Mouse (Mus musculus): ENCODE results near the gene Trim37. TPM values are rescaled to one million over a fixed set of nuclear protein-coding genes. Genes with fewer than 3 reads are reported as not detected.
"Not testable (repeated sequence)": the region's sequence is repeated elsewhere in the genome, so short reads cannot be mapped to it uniquely, and the experiment has no call there.

Trim37 gene
- polyA plus RNA-seq, 1 experiment from 2014 or later = 81.8 TPM

GRCm38 (mm10) chr11:87257282-87257681, 130.4 kb downstream of the Trim37 start:
- no peak for ATAC-seq (ENCODE audit: low FRiP score)
- H3K27ac ChIP-seq = no peak overlapping the region
- no peaks in the 10 kb centered on the region for H3K9me3 ChIP-seq (replicated peaks)
- 91% methylated on average over 5 of the region's 5 CpGs for WGBS
- no peaks in the 10 kb centered on the region for H3K36me3 ChIP-seq
- no peak overlapping the region for H3K4me2 ChIP-seq (replicated peaks)
- no peak overlapping the region for H3K9ac ChIP-seq
- no peak overlapping the region for H3K4me3 ChIP-seq
- H3K27me3 ChIP-seq = no peaks in the 10 kb centered on the region
- H3K4me1 ChIP-seq = no peaks in the 10 kb centered on the region

DNA sequence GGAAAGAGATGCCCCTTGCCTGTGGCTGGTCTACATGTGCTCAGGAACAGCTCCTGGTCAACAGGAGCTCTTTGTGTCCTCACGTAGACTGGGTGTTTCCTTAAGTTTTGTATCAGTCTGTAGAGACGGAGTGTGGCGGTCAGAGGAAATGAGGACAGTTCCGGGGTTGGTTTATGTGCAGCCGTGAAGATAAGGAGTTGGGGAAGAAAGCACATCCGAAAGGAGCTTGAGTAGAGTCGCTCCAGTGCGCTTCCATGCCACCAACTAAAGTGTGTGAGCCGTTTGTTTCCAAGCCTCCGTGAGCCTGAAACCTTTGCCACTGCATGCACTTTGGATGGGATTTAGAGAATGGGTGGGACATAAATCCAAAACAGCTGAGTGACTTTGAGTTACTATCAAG, 132.9 kb downstream of the Trim37 start:
- Histone ChIP-seq H3K27me3 (no peaks in the 10 kb centered on the region), H3K36me3 (no peaks in the 10 kb centered on the region), H3K9me3 (replicated peaks) (no peaks in the 10 kb centered on the region), H3K27ac (no peak overlapping the region), H3K4me2 (replicated peaks) (no peak overlapping the region), H3K4me1 (peaks cover 12% of the 10 kb centered on the region), H3K4me3 (no peak overlapping the region), H3K9ac (no peak overlapping the region)
- ATAC-seq (ENCODE audit: low FRiP score) = no peak
- 91% methylated on average over 10 of the region's 10 CpGs for WGBS

DNA sequence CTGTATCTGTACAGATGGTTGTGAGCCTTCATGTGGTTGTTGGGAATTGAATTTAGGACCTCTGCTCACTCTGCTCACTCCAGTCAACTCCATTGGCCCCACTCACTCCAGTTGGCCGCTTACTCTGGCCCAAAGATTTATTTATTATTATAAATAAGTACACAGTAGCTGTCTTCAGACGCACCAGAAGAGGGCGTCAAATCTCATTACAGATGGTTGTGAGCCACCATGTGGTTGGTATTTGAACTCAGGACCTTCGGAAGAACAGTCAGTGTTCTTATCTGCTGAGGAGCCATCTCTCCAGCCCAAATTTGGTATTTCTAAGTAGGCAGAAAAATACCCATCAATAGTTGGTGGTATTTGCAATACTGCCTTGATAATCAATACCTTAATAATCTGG, 134.8 kb downstream of the Trim37 start:
- H3K27ac ChIP-seq; H3K9ac ChIP-seq; H3K4me3 ChIP-seq; H3K27me3 ChIP-seq; H3K4me2 ChIP-seq (replicated peaks); H3K36me3 ChIP-seq; ATAC-seq (ENCODE audit: low FRiP score); H3K9me3 ChIP-seq (replicated peaks): not testable (repeated sequence)
- peaks cover 14% of the 10 kb centered on the region for H3K4me1 ChIP-seq
- WGBS = 73% methylated on average over 4 of the region's 4 CpGs

- H3K9ac ChIP-seq = 0 out of 2 replicates have a peak overlapping the region, but pooled peaks have one; percentile 20
- WGBS = 21% methylated on average over 7 of the region's 7 CpGs
- H3K9me3 ChIP-seq (replicated peaks) = no peaks in the 10 kb centered on the region
- H3K4me1 ChIP-seq = peaks cover 14% of the 10 kb centered on the region
- no peak for ATAC-seq (ENCODE audit: low FRiP score)
- H3K27me3 ChIP-seq = no peaks in the 10 kb centered on the region
- no peaks in the 10 kb centered on the region for H3K36me3 ChIP-seq
- no peak overlapping the region for H3K27ac ChIP-seq
- H3K4me2 ChIP-seq (replicated peaks) = no peak overlapping the region
- no peak overlapping the region for H3K4me3 ChIP-seq
These were observed 137.1 kb downstream of the Trim37 start for GRCm38 (mm10) chr11:87263946-87264345.

DNA sequence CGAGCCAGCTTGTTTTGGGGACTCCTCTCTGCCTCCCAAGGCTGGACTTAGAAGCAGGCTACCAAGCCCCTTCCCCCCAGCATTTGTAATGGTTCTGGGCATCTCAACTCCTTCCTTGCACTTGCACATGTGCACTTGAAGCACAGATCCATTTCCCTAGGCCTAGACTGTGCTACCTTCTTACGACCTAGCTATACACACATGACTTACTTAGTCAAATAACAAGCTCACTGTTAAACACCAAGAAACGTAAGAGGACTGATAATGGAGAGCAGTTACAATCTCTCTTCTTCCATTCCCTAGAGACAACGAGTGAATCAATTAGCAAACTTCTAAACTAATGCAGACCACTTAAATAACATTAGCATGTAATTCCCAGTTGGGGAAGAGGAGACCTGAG, 139.4 kb downstream of the Trim37 start:
- H3K4me2 ChIP-seq (replicated peaks) = no peak overlapping the region
- H3K27ac ChIP-seq = no peak overlapping the region
- no peak overlapping the region for H3K9ac ChIP-seq
- H3K4me1 ChIP-seq = peaks cover 17% of the 10 kb centered on the region
- no peaks in the 10 kb centered on the region for H3K9me3 ChIP-seq (replicated peaks)
- H3K27me3 ChIP-seq = no peaks in the 10 kb centered on the region
- no peaks in the 10 kb centered on the region for H3K36me3 ChIP-seq
- WGBS = 69% methylated on average over 4 of the region's 4 CpGs
- H3K4me3 ChIP-seq = no peak overlapping the region
- ATAC-seq (ENCODE audit: low FRiP score) = no peak

DNA sequence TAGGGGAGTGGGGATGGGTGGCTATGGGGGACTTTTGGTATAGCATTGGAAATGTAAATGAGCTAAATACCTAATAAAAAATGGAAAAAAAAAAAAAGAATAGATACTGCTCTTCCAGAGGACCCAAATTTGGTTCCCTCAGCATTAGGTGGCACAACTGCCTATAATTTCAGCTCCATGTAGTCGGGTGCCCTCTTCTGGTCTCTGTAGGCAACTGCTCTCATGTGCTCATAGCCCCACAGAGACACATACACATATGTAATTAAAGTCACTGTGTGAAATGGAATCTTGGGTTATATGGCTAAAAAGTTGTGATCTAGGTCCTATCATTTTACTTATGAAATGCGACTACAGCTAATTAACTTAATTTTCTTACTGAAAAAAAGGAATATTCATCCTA, 141.9 kb downstream of the Trim37 start:
- 94% methylated on average over 2 of the region's 2 CpGs for WGBS
- Histone ChIP-seq H3K4me2 (replicated peaks) (no peak overlapping the region), H3K4me1 (peaks cover 14% of the 10 kb centered on the region), H3K27me3 (no peaks in the 10 kb centered on the region), H3K9ac (no peak overlapping the region), H3K36me3 (no peaks in the 10 kb centered on the region), H3K4me3 (no peak overlapping the region), H3K27ac (no peak overlapping the region), H3K9me3 (replicated peaks) (no peaks in the 10 kb centered on the region; the same call in 1 of the 2 replicates)
- ATAC-seq (ENCODE audit: low FRiP score) = no peak

MicroRNAs encoded within 50 kb of the gene (microRNA counts, 519-probe panel; counts per million panel counts)
- 6,311 counts per million, percentile 97 among the panel's probes with 10 or more counts for microRNA mmu-miR-301a

Small RNA genes within 50 kb of the gene (microRNA-seq; reads per million reads assigned to microRNA genes)
- 3,147 reads per million, percentile 86 among the genes with 10 or more reads in this experiment for gene Mir301

Other genes starting within 250 kb of the Trim37 start
- gene Ypel2, start 133.4 kb upstream of the Trim37 start, polyA plus RNA-seq (2016; fragmentation: Nextera tagmentation; extraction: Ambion mirVana) = 9.6 TPM in 2 replicates
- gene Gdpd1, start 53.0 kb upstream of the Trim37 start, polyA plus RNA-seq (2016; fragmentation: Nextera tagmentation; extraction: Ambion mirVana) = 126 and 136 TPM in 2 replicates
- 24.2 and 26.0 TPM in 2 replicates for gene Smg8, start 40.3 kb upstream of the Trim37 start, polyA plus RNA-seq (2016; fragmentation: Nextera tagmentation; extraction: Ambion mirVana)
- gene Prr11, start 18.4 kb upstream of the Trim37 start, polyA plus RNA-seq (2016; fragmentation: Nextera tagmentation; extraction: Ambion mirVana) = 8.6 and 8.8 TPM in 2 replicates
- gene Ska2, start 17.8 kb upstream of the Trim37 start, polyA plus RNA-seq (2016; fragmentation: Nextera tagmentation; extraction: Ambion mirVana) = 80.6 and 81.7 TPM in 2 replicates
- gene Ppm1e, start 231.9 kb downstream of the Trim37 start, polyA plus RNA-seq (2016; fragmentation: Nextera tagmentation; extraction: Ambion mirVana) = 21.3 and 22.9 TPM in 2 replicates